Mouse (Mus musculus) neutrophil, adult 65 days (primary cell): ENCODE measurements around the gene Prdx3. TPM values are rescaled to one million over a fixed set of nuclear protein-coding genes. Genes with fewer than 3 reads are reported as not detected.

Source experiments
- total RNA-seq: library from RNA; stranded (reverse); gene quantifications from 2 replicates; pipeline ENCODE4 v1.2.4, GENCODE M21; 2023

Gene Prdx3
- total RNA-seq, result 19.1 and 25.3 TPM in 2 replicates

DNA sequence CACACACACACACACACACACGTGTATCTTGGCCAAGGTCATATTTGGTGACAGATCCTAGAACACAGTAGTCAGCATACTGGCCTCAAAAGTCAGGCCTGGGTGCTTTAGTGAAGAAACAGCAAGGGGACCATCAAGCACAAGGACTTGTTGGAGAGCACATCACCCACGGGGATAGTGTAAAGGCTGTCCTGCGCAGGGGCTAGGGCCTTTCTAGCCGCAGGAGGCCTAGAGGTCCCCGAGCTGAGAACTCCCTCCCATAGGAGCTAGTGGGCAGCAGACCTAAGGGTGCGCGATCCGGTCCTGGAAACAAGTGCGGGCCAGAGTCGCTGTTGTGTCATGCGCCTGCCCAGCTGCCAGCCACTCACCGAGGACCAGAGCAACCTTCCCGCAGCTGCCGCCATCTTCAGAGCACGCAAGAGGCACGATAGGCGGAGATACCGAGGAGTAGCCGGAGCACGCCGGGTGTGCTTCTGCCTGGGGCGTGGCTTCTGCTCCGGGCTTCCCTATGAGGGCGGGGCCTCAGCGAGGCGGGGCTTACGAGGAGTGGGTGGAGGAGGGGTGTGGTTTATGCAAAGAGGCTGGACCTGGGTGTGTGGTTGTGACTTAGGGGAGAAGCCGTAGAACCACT is at the start of gene Prdx3:
Gene Prdx3 (minus strand): TSS at position 493 of the 631 bp plus-strand sequence.

GRCm38 (mm10) chr19:60889714-60890315 is 15.5 kb upstream of the Prdx3 start, which contains the start of gene Grk5:
Gene Grk5 (plus strand): TSS chr19:60889749.

DNA sequence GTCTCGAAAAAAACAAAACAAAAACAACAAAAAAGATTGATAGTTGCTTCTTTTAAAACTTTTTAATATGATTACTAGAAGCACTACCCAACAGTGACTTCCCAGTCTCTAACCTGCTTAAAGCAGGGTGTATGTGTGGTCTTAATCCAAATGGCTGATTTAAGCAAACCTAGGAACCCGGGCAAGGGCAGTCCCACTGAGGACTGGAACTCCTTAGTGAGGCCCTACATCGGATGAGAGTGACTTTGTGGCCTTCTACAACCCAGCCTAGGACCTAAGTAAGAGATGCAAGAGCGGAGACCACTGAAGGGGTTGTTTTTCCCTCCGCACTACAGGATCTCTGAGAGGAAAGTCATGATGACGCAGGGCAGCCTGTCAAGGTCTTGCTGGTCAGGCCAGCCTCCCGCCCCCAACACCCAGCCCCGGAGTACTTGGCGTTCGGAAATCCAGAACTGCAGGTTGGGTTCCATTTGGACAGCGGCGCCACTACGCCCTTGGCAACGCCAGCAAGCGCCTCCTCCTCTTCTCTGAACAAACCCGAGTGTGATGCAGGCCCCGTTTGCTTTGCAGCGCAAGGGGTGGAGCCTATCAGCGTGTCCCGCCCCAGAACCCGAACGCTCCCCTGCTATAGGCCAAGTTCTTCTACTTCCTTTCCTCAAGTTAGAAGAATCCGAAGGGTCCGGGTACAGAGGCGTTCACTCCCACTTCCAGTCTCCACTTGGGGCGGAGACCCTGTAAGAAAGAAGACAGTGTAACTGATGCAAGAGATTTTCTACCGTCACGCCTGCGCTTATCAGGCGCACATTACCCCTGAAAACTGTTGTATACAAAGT is 13.3 kb downstream of the Prdx3 start, which contains the start of gene Sfxn4:
Gene Sfxn4 (minus strand): TSS at position 612 of the 833 bp plus-strand sequence.

Other genes with a start within 250 kb of the Prdx3 start
- 2.4 and 3.0 TPM in 2 replicates for gene Nanos1, start 118.6 kb downstream of the Prdx3 start, total RNA-seq
- 95.1 and 138 TPM in 2 replicates for gene Eif3a, start 83.9 kb downstream of the Prdx3 start, total RNA-seq
- gene Fam45a, start 63.0 kb downstream of the Prdx3 start, total RNA-seq, result 22.5 and 25.0 TPM in 2 replicates
- gene Sfxn4, start 13.1 kb downstream of the Prdx3 start, total RNA-seq, result 0.54 and 1.5 TPM in 2 replicates
- 26.3 and 30.4 TPM in 2 replicates for gene Grk5, start 15.2 kb upstream of the Prdx3 start, total RNA-seq